Mouse (Mus musculus) heart, postnatal 0 days (tissue): ENCODE data around the gene Fam178b.

Source experiments
- CTCF ChIP-seq: IDR thresholded peaks from 2 replicates; pipeline ENCODE4 v1.5.1; 2016; ENCODE audit warnings: antibody characterized with exemption, control low read depth, low read depth
- EP300 ChIP-seq: IDR thresholded peaks from 2 replicates; pipeline ENCODE4 v1.6.1; 2016; ENCODE audit warnings: antibody characterized with exemption, low read depth

- TF ChIP-seq CTCF (no peak), EP300 (no peak)
Observed at GRCm38 (mm10) chr1:36563632-36564031, 119.4 kb downstream of the Fam178b start.
